Mouse (Mus musculus) T-cell, adult 2 months (primary cell): ENCODE measurements around the gene Timm8b.
"Not testable (repeated sequence)": the region's sequence is repeated elsewhere in the genome, so short reads cannot be mapped to it uniquely, and the experiment has no call there.

Experiments used
- DNase-seq: peaks from one replicate; pipeline ENCODE4 v3.0.0; 2022; ENCODE audit warnings: low spot score

Timm8b gene

GRCm38 (mm10) chr9:50602055-50602845, 1.5 kb upstream of the Timm8b start:
- no peak for DNase-seq

DNA sequence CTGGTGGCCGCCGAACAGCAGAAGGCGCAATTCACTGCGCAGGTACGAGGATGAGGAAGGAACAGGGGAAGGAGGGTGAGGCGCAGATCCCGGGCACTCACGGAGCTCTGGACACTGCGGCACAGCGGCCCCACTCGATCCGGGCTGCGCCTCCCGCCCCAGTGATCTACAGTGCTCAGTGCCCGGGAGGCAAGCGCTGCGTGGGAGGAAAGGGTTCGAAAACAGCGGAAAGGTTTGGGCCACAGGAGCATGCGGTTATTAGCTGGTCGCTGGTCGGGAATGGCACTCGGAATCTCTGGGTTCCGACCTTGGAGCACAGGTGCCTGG, 251 bp downstream of the Timm8b start:
- DNase-seq = no peak

GRCm38 (mm10) chr9:50604338-50604737, 628 bp downstream of the Timm8b start:
- no peak for DNase-seq

GRCm38 (mm10) chr9:50612115-50612514, 8.4 kb downstream of the Timm8b start:
- DNase-seq = no peak

DNA sequence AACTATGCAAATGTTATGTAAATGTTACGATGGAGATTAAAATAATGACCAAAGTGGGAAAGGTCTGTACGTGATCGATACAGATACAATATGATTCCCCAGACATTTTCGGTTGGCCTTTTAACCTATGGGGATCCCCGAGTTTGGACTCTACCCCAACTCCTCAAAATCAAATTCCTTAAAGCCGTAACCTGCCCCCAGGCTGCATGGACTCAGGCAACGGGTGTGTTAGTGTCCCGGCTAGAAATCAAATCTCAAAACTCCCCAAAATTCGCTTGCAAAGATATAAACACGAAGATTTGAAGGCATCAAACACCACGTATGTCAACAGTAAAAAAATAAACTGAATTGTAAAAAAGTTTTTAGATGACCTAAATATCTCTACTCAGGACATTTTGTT, 12.5 kb downstream of the Timm8b start:
- DNase-seq = no peak

GRCm38 (mm10) chr9:50616766-50617603, 13.3 kb downstream of the Timm8b start, which contains the start of the genes Pih1d2 and Nkapd1:
Pih1d2 (plus strand) TSS chr9:50617321.
Nkapd1 (minus strand) TSS chr9:50617464.
- peak; percentile 87 for DNase-seq

GRCm38 (mm10) chr9:50617794-50618330, 14.2 kb downstream of the Timm8b start:
- DNase-seq = no peak

- not testable (repeated sequence) for DNase-seq
Measured at GRCm38 (mm10) chr9:50630903-50631302, 27.2 kb downstream of the Timm8b start.

GRCm38 (mm10) chr9:50632016-50632688, 28.4 kb downstream of the Timm8b start:
- no peak for DNase-seq

DNA sequence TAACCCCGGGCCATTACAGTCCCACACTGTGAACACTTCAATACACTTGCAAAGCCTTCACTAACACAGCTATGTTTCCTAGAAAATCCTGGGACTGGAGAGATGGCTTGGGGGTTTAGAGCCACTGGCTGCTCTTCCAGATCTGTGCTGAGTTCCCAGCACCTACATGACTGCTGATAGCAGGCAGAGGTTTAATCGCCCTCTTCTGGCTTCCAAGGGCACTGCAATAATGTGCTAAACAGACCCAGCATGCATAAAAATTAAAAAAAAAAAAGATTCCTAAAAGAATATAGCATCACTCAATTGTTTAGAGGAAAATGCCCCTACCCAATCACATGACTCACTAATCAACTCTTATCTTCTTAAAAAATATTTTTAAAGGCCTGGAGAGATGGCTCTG, 29.3 kb downstream of the Timm8b start:
- DNase-seq = no peak

DNA sequence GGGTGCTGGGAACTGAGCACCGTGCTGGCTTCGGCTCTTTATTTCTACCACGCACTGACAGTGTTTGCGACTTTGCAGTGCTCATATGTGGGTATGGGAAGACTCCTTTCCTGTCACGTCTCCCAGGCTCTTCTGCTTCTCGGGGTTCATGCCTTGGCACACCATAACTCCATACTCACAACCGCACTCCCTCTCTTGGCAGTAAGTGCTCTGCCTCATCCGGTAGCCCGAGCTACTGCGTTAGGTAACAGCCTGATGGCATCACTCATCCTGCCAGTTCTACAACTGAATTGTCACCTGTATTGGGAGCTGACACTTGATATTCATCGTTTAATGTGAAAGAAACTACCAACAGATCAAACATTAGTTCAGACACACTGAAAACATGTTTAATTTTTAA, 30.6 kb downstream of the Timm8b start:
- DNase-seq = no peak

DNA sequence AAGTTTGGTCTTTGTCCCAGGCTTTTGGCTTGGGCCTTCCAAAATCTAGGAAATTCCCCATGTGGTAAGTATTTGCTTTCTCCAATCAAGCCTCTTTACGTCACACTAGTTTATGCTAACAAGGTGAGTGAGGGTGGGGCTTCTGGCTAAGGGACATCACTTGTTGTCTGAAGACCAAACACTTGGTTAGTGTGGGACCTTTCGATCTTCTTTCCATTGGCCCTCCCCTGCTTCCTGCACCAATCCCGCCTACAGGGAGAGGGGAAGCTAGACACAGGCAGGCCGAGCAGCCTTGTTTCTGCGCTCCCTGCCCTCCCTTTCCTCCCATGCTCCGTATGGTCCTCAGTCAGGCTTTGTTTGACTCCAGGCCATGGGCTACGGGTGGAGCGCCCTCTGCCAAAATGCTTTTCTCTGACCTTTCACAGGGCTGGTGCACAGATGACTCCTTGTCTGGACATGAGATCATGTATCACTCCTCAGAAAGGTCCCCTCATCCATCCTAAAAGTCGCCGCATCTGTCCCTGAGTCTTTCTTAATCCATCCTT, 43.2 kb downstream of the Timm8b start:
- no peak for DNase-seq

- DNase-seq = no peak
Measured at GRCm38 (mm10) chr9:50650503-50650902, 46.8 kb downstream of the Timm8b start.
